Mouse (Mus musculus) limb, embryonic 10.5 days (tissue): ENCODE measurements around the gene Gdpd5. TPM values are rescaled to one million over a fixed set of nuclear protein-coding genes. Genes with fewer than 3 reads are reported as not detected.
A peak's percentile ranks its signal among the peaks of the same experiment; 100 is the strongest.

Experiments used
- DNase-seq: peaks from one replicate; pipeline ENCODE4 v3.0.0-alpha.2; 2017; ENCODE audit warnings: low spot score
- H3K27ac ChIP-seq: fragments of 300-500 bp; sonication (generic); 2 replicates; pipeline ENCODE4 v1.5.1; 2016; ENCODE audit warnings: mild to moderate bottlenecking
- H3K27me3 ChIP-seq: fragments of 300-500 bp; sonication (generic); 2 replicates; pipeline ENCODE4 v1.6.1; 2016; ENCODE audit warnings: low read depth, mild to moderate bottlenecking; ENCODE audit not compliant: poor library complexity, severe bottlenecking
- H3K36me3 ChIP-seq: fragments of 300-500 bp; sonication (generic); 2 replicates; pipeline ENCODE4 v1.6.1; 2016; ENCODE audit warnings: mild to moderate bottlenecking, moderate library complexity
- H3K4me1 ChIP-seq: fragments of 300-500 bp; sonication (generic); 2 replicates; pipeline ENCODE4 v1.6.1; 2016
- H3K4me3 ChIP-seq: fragments of 300-500 bp; sonication (generic); 2 replicates; pipeline ENCODE4 v1.5.1; 2016; ENCODE audit warnings: mild to moderate bottlenecking, moderate library complexity
- H3K9me3 ChIP-seq: fragments of 300-500 bp; sonication (generic); replicated peaks from 2 replicates; pipeline ENCODE4 v1.6.1; 2016; ENCODE audit warnings: mild to moderate bottlenecking
- WGBS: fragments of 180-500 bp; shearing (Covaris S2); methylation state at CpG from one replicate; pipeline ENCODE4 v1.1.7; 2016; 5-methylcytosine and 5-hydroxymethylcytosine counted together
- polyA plus RNA-seq: library from polyadenylated mRNA; unstranded; fragments of >200 nt; fragmentation: Nextera tagmentation; extraction: Ambion mirVana; gene quantifications from 2 replicates; pipeline ENCODE4 v1.2.1, GENCODE M21; 2016

Gene Gdpd5
- polyA plus RNA-seq, 1 experiment from 2014 or later: 12.3 TPM

DNA sequence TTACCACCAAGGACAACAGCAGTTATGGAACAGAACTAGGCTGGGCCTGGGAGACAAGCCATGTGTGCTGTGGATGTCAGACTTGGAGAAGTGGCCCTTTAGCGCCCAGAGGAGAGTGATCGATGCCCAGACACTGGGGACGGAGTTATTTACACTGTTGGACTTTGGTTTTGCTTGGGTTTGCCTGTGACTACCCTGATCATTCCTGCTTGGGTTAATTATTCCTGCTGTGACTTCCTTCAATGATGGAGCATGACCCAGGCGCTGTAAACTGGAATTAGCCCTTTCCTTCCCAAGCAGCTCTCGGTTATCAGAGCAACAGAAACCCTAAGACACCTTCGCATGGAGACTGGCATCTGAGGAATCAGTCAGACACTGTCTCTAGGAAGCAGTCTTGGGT is 39.8 kb downstream of the Gdpd5 start:
- DNase-seq: no peak
- 82% methylated on average over 6 of the region's 6 CpGs for WGBS
- Histone ChIP-seq H3K36me3 (no peaks in the 10 kb centered on the region), H3K9me3 (no peaks in the 10 kb centered on the region), H3K27me3 (no peaks in the 10 kb centered on the region), H3K4me1 (peaks cover 36% of the 10 kb centered on the region), H3K27ac (peak overlapping the region; percentile 66), H3K4me3 (no peak overlapping the region)

DNA sequence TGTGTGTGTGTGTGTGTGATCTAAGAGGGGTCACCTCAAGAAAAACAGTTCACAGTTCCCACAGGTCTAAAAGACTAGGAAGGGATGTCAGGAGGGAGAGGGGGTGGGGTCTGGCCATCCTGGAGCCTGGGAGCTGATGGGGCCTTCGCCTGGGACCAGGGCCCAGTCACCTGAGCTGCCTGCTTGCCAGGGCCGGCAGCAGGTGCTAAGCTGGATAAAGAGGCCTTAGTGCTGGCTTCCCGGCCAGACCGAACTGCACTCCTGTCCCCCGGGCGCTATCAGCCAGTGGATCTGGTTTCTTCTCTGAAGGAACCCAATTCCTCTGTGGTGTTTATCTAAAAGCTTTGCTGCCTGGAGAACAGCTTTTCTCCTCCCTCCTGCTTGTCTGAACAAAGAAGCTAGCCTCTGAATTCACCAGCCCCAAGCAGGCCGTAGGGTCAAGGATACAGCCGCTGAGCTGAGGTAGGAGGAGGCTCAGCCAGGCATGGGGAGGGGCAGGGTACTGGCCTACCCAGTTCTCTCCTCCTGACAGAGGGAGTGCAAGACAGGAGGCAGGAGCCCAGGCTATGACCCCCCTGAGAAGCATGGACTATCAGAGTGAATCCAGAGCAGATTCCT is 43.4 kb downstream of the Gdpd5 start:
- H3K9me3 ChIP-seq: no peaks in the 10 kb centered on the region
- H3K4me3 ChIP-seq: no peak overlapping the region
- H3K4me1 ChIP-seq: peaks cover 56% of the 10 kb centered on the region
- H3K27me3 ChIP-seq: no peaks in the 10 kb centered on the region
- WGBS: 26% methylated on average over 8 of the region's 8 CpGs
- no peak for DNase-seq
- peak overlapping the region; percentile 62 for H3K27ac ChIP-seq
- no peaks in the 10 kb centered on the region for H3K36me3 ChIP-seq

DNA sequence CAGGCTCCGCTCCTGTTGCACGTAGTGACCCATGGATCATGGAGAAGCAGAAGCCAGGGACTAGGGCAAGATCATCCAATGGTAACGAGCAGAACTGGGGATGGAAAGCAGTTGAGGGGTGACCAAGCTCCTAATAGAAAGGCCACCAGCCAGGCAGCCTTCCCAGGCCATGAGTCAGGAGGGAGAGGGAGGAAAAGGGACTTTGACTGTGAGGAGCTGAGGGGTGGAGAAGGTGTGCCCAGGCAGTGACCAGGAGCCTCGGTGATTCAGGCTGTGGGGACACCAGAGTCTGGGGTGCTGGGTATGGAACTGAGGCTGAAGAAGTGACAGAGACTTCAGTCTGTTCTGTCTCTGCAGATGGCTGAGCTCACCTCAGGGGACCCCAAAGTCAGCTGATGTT is 44.5 kb downstream of the Gdpd5 start:
- H3K9me3 ChIP-seq: no peaks in the 10 kb centered on the region
- DNase-seq: no peak
- WGBS: 87% methylated on average over 4 of the region's 4 CpGs
- H3K4me1 ChIP-seq: peaks cover 56% of the 10 kb centered on the region
- H3K27ac ChIP-seq: 0 out of 2 replicates have a peak overlapping the region, but pooled peaks have one; percentile 62
- H3K4me3 ChIP-seq: no peak overlapping the region
- no peaks in the 10 kb centered on the region for H3K36me3 ChIP-seq
- H3K27me3 ChIP-seq: no peaks in the 10 kb centered on the region

DNA sequence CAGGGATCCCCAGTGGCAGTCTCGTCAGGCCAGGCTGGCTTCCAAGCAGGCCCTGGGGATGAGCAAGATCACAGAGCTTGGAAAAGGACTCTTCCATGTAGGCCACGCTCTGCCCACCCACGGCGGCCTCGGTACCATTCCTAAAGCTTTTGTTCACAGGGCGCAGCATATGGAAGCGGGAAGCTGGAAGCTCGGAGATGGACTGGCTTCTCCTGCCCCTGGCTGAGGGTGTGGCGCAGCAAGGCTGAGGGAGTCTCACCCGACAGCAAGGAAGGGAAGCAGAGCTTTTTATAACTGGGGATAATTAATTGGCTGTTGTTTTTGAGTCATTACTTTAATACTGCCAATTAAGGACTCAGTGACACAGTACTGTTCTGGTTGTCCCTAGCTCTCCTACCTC is 45.8 kb downstream of the Gdpd5 start:
- H3K4me3 ChIP-seq: no peak overlapping the region
- DNase-seq: no peak
- H3K27me3 ChIP-seq: no peaks in the 10 kb centered on the region
- WGBS: 62% methylated on average over 10 of the region's 10 CpGs
- H3K4me1 ChIP-seq: peaks cover 51% of the 10 kb centered on the region
- no peaks in the 10 kb centered on the region for H3K36me3 ChIP-seq
- H3K9me3 ChIP-seq: no peaks in the 10 kb centered on the region
- 0 out of 2 replicates have a peak overlapping the region, but pooled peaks have one; percentile 21 for H3K27ac ChIP-seq

DNA sequence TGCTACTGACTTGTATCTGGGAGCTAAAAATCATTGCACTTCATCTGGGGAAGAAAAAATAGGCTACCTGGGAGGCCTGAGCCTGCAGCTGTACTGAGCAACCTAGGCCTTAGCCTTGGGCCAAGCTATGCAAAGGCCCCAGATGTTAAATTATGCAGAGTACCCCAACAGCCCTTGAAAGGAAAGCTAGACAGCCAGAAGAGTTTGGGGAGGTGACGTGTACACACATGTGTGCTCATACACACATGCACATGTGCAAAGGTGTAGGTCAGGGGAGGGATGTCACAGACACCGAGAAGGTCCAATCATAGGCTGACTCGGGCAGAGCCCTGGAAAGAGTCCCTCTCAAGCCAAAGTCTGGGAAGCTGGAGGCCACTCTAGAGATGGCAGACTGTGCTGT is 46.8 kb downstream of the Gdpd5 start:
- Histone ChIP-seq H3K27me3 (peaks cover 2% of the 10 kb centered on the region; the same call in 1 of the 2 replicates), H3K27ac (no peak overlapping the region), H3K36me3 (no peaks in the 10 kb centered on the region), H3K9me3 (no peaks in the 10 kb centered on the region), H3K4me3 (no peak overlapping the region), H3K4me1 (peaks cover 60% of the 10 kb centered on the region)
- DNase-seq: no peak
- WGBS: 95% methylated on average over 3 of the region's 3 CpGs

DNA sequence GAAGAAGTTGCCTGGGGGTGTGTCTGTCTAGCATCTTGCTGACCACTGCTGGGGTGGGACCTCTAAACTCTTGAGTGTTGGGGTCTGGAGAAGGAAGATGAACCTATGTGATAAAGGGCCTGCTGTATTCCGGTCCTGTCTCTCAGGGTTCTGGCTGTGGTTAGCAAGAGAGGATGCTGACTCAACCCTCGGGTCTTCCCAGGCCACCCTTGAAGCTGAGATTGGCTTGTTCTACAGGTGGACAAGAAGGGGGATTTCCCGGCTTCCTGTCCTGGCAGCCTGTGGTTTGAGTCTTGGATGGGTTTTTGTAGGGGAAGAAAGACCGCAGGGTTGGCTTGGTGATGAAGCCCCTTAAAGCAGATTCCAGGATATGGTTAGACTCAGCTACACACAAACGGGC is 47.6 kb downstream of the Gdpd5 start:
- no peak overlapping the region for H3K27ac ChIP-seq
- DNase-seq: no peak
- peaks cover 60% of the 10 kb centered on the region for H3K4me1 ChIP-seq
- 89% methylated on average over 5 of the region's 5 CpGs for WGBS
- H3K9me3 ChIP-seq: no peaks in the 10 kb centered on the region
- no peaks in the 10 kb centered on the region for H3K36me3 ChIP-seq
- H3K4me3 ChIP-seq: no peak overlapping the region
- peaks cover 6% of the 10 kb centered on the region; the same call in 1 of the 2 replicates for H3K27me3 ChIP-seq

DNA sequence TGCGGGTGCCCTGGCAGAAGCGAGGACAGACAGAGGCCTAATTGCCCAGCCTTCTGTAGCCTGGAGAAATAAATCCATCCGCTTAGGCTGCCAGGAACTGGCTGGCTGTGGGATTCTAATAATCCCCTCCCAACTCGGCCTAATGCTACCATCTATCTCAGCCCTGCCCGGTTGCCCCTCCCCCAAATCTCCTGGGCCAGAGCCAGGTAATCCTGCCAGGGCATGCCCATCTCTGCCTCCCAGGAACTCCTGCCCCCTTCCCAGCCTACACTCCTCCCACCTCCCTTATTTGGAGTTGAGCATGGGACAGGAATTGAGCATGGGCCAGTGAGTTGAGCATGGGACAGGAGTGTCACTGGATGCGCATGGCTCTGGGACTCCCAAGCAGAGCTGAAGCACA is 48.6 kb downstream of the Gdpd5 start:
- H3K27ac ChIP-seq: no peak overlapping the region

DNA sequence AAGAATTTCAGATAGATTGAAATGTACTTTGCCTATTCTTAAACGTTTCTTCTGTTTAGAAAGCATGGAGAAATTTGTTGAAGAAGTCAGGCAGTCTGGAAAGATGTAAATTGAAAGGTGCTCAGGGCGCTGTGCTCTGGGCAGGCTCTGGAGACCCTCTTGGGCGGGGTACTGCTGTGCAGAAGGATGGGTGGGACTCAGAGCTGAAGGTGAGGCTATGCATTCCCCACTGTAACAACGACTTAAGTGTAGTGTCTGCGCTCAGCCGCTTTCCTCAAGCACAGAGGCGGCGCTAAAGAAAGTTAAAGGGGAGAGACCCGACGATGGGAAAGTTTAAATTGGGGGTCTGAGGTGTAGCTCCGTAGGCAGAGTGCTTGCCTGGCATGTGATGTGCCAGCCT is 49.0 kb downstream of the Gdpd5 start:
- WGBS: 60% methylated on average over 11 of the region's 11 CpGs
- Histone ChIP-seq H3K27me3 (peaks cover 6% of the 10 kb centered on the region; the same call in 1 of the 2 replicates), H3K27ac (no peak overlapping the region), H3K4me1 (peaks cover 61% of the 10 kb centered on the region), H3K36me3 (no peaks in the 10 kb centered on the region), H3K9me3 (no peaks in the 10 kb centered on the region), H3K4me3 (no peak overlapping the region)
- DNase-seq: no peak

More for the DNA sequence above, 48.6 kb downstream of the Gdpd5 start:
- Histone ChIP-seq H3K4me3 (no peak overlapping the region), H3K9me3 (no peaks in the 10 kb centered on the region), H3K4me1 (peaks cover 61% of the 10 kb centered on the region), H3K27me3 (peaks cover 6% of the 10 kb centered on the region; the same call in 1 of the 2 replicates), H3K36me3 (no peaks in the 10 kb centered on the region)
- 38% methylated on average over 6 of the region's 6 CpGs for WGBS
- DNase-seq: no peak

DNA sequence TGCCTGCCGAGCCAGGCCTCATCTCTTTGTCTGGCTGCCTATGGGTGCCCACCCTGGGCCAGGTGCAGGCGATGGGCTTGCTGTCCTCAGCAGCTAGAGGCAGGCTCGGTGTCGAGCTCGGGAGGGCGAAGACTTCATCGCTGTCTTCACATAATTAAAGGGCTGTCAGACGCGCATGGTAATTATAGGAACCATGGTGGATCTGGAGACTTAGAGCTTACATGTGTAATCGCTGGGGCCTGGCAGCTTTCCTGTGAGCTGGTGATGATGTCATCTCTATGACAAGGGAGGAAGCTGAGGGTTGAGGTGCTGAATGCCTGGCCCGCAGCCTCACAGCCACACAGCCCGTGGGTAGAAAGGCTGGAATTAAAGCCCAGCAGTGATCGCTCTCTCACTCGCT is 51.0 kb downstream of the Gdpd5 start:
- H3K4me3 ChIP-seq: no peak overlapping the region
- peaks cover 6% of the 10 kb centered on the region; the same call in 1 of the 2 replicates for H3K27me3 ChIP-seq
- DNase-seq: no peak
- peaks cover 71% of the 10 kb centered on the region for H3K4me1 ChIP-seq
- no peaks in the 10 kb centered on the region for H3K9me3 ChIP-seq
- no peaks in the 10 kb centered on the region for H3K36me3 ChIP-seq
- H3K27ac ChIP-seq: peak overlapping the region; percentile 53; the same call in 1 of the 2 replicates
- WGBS: 66% methylated on average over 14 of the region's 14 CpGs

DNA sequence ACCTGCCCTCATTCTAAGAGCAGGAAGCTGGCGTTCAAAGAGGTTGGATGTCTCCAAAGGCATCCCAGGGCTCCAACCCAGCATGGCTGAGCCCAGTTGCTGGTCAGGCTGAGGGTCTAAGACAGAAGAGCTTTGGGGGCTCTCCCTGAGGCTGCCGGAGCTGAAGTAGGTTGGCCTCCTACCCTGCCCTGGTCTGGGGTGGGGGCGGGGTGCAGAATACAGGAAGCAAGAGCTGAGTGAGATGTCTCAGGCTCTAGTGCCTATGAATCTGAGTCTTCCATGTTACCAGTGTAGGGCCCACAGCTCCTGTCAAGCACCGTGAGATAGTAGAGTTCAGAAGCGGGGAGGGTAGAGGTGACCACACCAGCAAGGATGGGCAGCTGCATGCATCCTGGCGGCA is 51.6 kb downstream of the Gdpd5 start:
- no peak overlapping the region for H3K4me3 ChIP-seq
- DNase-seq: no peak
- H3K9me3 ChIP-seq: no peaks in the 10 kb centered on the region
- peak overlapping the region; percentile 53; the same call in 1 of the 2 replicates for H3K27ac ChIP-seq
- H3K36me3 ChIP-seq: no peaks in the 10 kb centered on the region
- WGBS: 81% methylated on average over 6 of the region's 6 CpGs
- H3K27me3 ChIP-seq: peaks cover 6% of the 10 kb centered on the region; the same call in 1 of the 2 replicates
- H3K4me1 ChIP-seq: peaks cover 66% of the 10 kb centered on the region

DNA sequence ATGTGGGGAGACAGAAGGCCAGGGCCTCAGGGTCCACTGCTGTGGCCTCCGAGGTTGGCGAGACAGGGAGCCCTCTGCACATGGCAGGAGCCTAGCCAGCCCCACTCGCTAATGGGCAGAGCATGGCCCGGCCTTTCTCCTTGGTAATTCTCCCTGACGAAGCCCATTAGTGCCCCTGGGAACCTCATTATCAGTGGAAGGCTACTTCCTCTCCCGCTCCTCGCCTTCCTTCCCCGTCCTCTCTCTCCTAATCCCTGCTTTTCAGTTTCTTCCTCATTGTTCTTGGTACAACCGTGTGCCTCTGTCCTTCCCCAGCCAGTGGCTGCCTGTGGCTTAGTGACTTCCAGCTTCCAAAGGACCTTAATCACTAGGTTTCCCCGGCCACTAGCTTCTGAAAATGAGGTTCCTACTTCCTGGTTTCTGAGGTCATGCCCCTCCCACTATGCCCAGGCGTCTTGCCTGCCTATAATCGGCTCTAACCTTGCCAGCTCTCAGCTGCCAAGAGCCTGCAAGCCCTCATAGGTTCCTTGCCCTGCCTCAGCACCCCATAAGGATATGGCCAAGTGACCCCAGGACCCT is 53.5 kb downstream of the Gdpd5 start:
- H3K4me1 ChIP-seq: peaks cover 62% of the 10 kb centered on the region

DNA sequence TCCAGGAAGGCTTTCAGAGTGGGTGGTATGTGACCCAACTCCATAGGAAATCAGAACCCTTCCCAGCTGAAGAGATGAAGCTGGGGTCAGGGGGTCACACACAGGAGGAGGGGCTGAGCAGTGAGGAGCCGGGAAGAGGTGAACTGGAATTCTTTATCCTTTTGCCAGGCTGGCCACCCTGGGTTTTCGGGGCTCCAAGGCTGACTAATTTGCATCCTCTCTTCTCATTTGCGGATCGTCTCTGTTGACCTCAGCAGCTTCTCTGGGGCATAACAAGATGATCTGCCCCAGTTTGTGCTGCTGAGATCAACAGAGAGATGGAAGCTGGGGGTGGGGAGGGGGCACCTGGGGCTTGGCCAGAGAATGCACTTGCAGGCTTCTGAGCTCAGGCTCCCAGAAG is 55.3 kb downstream of the Gdpd5 start:
- Histone ChIP-seq H3K4me1 (peaks cover 64% of the 10 kb centered on the region), H3K27me3 (peaks cover 6% of the 10 kb centered on the region; the same call in 1 of the 2 replicates), H3K9me3 (no peaks in the 10 kb centered on the region), H3K36me3 (no peaks in the 10 kb centered on the region), H3K27ac (peak overlapping the region; percentile 48; the same call in 1 of the 2 replicates), H3K4me3 (no peak overlapping the region)
- WGBS: under 1% methylated on average over 4 of the region's 4 CpGs
- no peak for DNase-seq

More for the DNA sequence above, 53.5 kb downstream of the Gdpd5 start:
- Histone ChIP-seq H3K9me3 (no peaks in the 10 kb centered on the region), H3K36me3 (no peaks in the 10 kb centered on the region), H3K27ac (peak overlapping the region; percentile 53), H3K27me3 (peaks cover 6% of the 10 kb centered on the region; the same call in 1 of the 2 replicates), H3K4me3 (no peak overlapping the region)
- 51% methylated on average over 12 of the region's 12 CpGs for WGBS
- DNase-seq: no peak

DNA sequence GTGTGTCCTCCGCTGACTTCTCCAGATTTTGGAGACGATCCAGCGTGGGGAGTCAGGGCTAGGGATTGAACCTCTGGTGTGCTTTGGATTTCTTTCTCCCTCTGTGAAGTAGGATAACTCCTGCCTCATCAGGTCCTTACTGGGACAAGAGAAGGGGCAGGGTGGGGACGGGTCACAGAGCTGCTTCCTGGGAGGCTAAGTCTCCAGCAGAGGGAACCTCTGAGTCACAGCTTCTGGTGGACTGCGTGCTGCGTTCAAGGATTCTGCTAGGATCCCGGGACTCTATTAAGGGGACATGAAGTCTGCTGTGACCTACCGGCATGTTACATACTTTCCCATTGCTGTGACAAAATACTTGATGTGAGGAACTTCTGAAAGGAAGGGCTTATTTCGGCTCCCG is 57.7 kb downstream of the Gdpd5 start:
- no peak overlapping the region for H3K4me3 ChIP-seq
- H3K27ac ChIP-seq: no peak overlapping the region
- no peaks in the 10 kb centered on the region for H3K27me3 ChIP-seq
- H3K36me3 ChIP-seq: no peaks in the 10 kb centered on the region
- 81% methylated on average over 10 of the region's 10 CpGs for WGBS
- peaks cover 64% of the 10 kb centered on the region for H3K4me1 ChIP-seq
- H3K9me3 ChIP-seq: no peaks in the 10 kb centered on the region
- DNase-seq: no peak
